Mouse (Mus musculus): ENCODE results near the gene Tank.

Gene Tank

GRCm38 (mm10) chr2:61655382-61656281 lies 77.2 kb downstream of the Tank start:
- DNase-seq (ENCODE audit: low read depth, low spot score): no peak

- no peak for DNase-seq (ENCODE audit: low read depth, low spot score)
Observed at GRCm38 (mm10) chr2:61656421-61657411, 78.3 kb downstream of the Tank start.

GRCm38 (mm10) chr2:61659254-61659653 lies 80.9 kb downstream of the Tank start:
- DNase-seq (ENCODE audit: low read depth, low spot score): no peak

GRCm38 (mm10) chr2:61662833-61663232 lies 84.4 kb downstream of the Tank start:
- DNase-seq (ENCODE audit: low read depth, low spot score): no peak

- no peak for DNase-seq (ENCODE audit: low read depth, low spot score)
Observed at GRCm38 (mm10) chr2:61663573-61664241, 85.3 kb downstream of the Tank start.

- no peak for DNase-seq (ENCODE audit: low read depth, low spot score)
Observed at GRCm38 (mm10) chr2:61667420-61667819, 89.0 kb downstream of the Tank start.

GRCm38 (mm10) chr2:61668260-61668659 lies 89.9 kb downstream of the Tank start:
- no peak for DNase-seq (ENCODE audit: low read depth, low spot score)

- DNase-seq (ENCODE audit: low read depth, low spot score): no peak
Observed at GRCm38 (mm10) chr2:61674555-61674954, 96.2 kb downstream of the Tank start.

GRCm38 (mm10) chr2:61681572-61681971 lies 103.2 kb downstream of the Tank start:
- DNase-seq (ENCODE audit: low read depth, low spot score): no peak

- no peak for DNase-seq (ENCODE audit: low read depth, low spot score)
Observed at GRCm38 (mm10) chr2:61686533-61686932, 108.1 kb downstream of the Tank start.

- no peak for DNase-seq (ENCODE audit: low read depth, low spot score)
Observed at GRCm38 (mm10) chr2:61689086-61689485, 110.7 kb downstream of the Tank start.

All from WW6 (cell line).